In genomic region chr12:85758741-85759140, GRCm38 (mm10) we compare ENCODE assay signal across 19 mouse cellular contexts. TPM values are rescaled to one million over a fixed set of nuclear protein-coding genes. Genes with fewer than 3 reads are reported as not detected.
A peak's percentile ranks its signal among the peaks of the same experiment; 100 is the strongest.
DNase-seq lines count a peak whose midpoint lies in the region; ATAC-seq and TF ChIP-seq lines count a peak whose summit lies in the region.
"Had no signal": no experiment of that assay in that cellular context is flagged by ENCODE, and none has a peak within 500 bp of the region (broad histone marks: within the 10 kb centered on the region; RNA-seq: fewer than 3 reads in every experiment).

No protein-coding gene starts in this region.

- H3K27me3 ChIP-seq in kidney, adult 2 months (replicated peaks; ENCODE audit: control insufficient read depth, insufficient read depth, low read length) = no peaks in the 10 kb centered on the region
- no peaks in the 10 kb centered on the region for H3K27me3 ChIP-seq in kidney, embryonic 14.5 days (ENCODE audit: control insufficient read depth, insufficient read depth, low read length)
- H3K27me3 ChIP-seq: embryonic facial prominence, embryonic 12.5 days; midbrain, embryonic 12.5 days; neural tube, embryonic 13.5 days had no signal

- H3K9ac ChIP-seq in kidney, embryonic 14.5 days (ENCODE audit: low read depth, low read length) = no peak overlapping the region
- H3K9ac ChIP-seq: embryonic facial prominence, embryonic 12.5 days; liver, embryonic 14.5 days; midbrain, embryonic 12.5 days; neural tube, embryonic 13.5 days had no signal

- H3K36me3 ChIP-seq in kidney, adult 2 months (ENCODE audit: control insufficient read depth, insufficient read depth, low read length) = no peaks in the 10 kb centered on the region
- H3K36me3 ChIP-seq in kidney, embryonic 14.5 days (ENCODE audit: control insufficient read depth, insufficient read depth, low read length) = no peaks in the 10 kb centered on the region
- H3K36me3 ChIP-seq: embryonic facial prominence, embryonic 12.5 days; hindbrain, embryonic 10.5 days; midbrain, embryonic 12.5 days; neural tube, embryonic 13.5 days had no signal

- H3K4me1 ChIP-seq in kidney, adult 2 months (ENCODE audit: control insufficient read depth, insufficient read depth, low read length) = peaks cover 15% of the 10 kb centered on the region; the same call in 1 of the 2 replicates
- H3K4me1 ChIP-seq in kidney, embryonic 14.5 days (ENCODE audit: control insufficient read depth, insufficient read depth, low read length) = no peaks in the 10 kb centered on the region
- H3K4me1 ChIP-seq: embryonic facial prominence, embryonic 12.5 days; hindbrain, embryonic 10.5 days; midbrain, embryonic 12.5 days; neural tube, embryonic 13.5 days had no signal

- TF ChIP-seq POLR2A in kidney, adult 2 months (IDR thresholded peaks at IDR 0.05; ENCODE audit: low read depth, low read length) = no peak

- intact Hi-C loops in gastrocnemius, postnatal 36 days (cut with DNase I) = no loop called here

- no peak for TF ChIP-seq CTCF in kidney, adult 2 months (conservative IDR thresholded peaks at IDR 0.05; ENCODE audit: insufficient read depth, insufficient read length, low read depth, low read length)

- no peak overlapping the region for H3K4me3 ChIP-seq in kidney, adult 2 months (ENCODE audit: insufficient read depth, low read depth, low read length)
- H3K4me3 ChIP-seq in kidney, embryonic 14.5 days (ENCODE audit: low read length) = no peak overlapping the region
- H3K4me3 ChIP-seq: embryonic facial prominence, embryonic 12.5 days; heart, adult 2 months; hindbrain, embryonic 10.5 days; left cerebral cortex, adult 2 months; midbrain, embryonic 12.5 days; neural tube, embryonic 13.5 days had no signal

- H3K9me3 ChIP-seq in kidney, embryonic 14.5 days (ENCODE audit: control insufficient read depth, low read length) = no peaks in the 10 kb centered on the region
- H3K9me3 ChIP-seq: embryonic facial prominence, embryonic 12.5 days; hindbrain, embryonic 10.5 days; midbrain, embryonic 12.5 days; neural tube, embryonic 13.5 days had no signal

- no peak overlapping the region for H3K4me2 ChIP-seq in kidney, embryonic 14.5 days (replicated peaks; ENCODE audit: low read depth, low read length)
- H3K4me2 ChIP-seq: embryonic facial prominence, embryonic 12.5 days; midbrain, embryonic 12.5 days; neural tube, embryonic 13.5 days had no signal

- DNase-seq in kidney, adult 2 months = peak; percentile 88
- peak; percentile 47 for DNase-seq in adrenal gland, postnatal 14 days
- DNase-seq in kidney, adult 8-10 months = peak; percentile 74 to 82
- peak; percentile 58 for DNase-seq in lung, postnatal 36 days
- DNase-seq in gastrocnemius, postnatal 36 days = no peak
- no peak for DNase-seq in gastrocnemius, postnatal 25 days
- DNase-seq: cerebellum, adult 2 months; heart, adult 2 months; right cerebral cortex, postnatal 25 days; thymus, postnatal 36 days had no signal

- H3K27ac ChIP-seq in kidney, adult 2 months (ENCODE audit: insufficient read depth, low read depth, low read length) = no peak overlapping the region
- no peak overlapping the region for H3K27ac ChIP-seq in kidney, embryonic 14.5 days (ENCODE audit: low read depth, low read length)
- H3K27ac ChIP-seq: embryonic facial prominence, embryonic 12.5 days; heart, adult 2 months; hindbrain, embryonic 10.5 days; left cerebral cortex, adult 2 months; liver, embryonic 14.5 days; macrophage; midbrain, embryonic 12.5 days; neural tube, embryonic 13.5 days had no signal

- 38% methylated on average over 8 of the region's 8 CpGs for WGBS in kidney, adult 2 months
- WGBS in kidney, embryonic 14.5 days = 66% methylated on average over 8 of the region's 8 CpGs

- ATAC-seq in kidney, embryonic 14.5 days (ENCODE audit: low FRiP score, low TSS enrichment) = no peak
- ATAC-seq: forebrain, embryonic 16.5 days had no signal

RNA-seq across cellular contexts. Expression of gene Flvcr2, which starts 12.4 kb away (rescaled TPM):
- 23.1 and 35.1 TPM in 2 replicates for polyA plus RNA-seq in kidney, adult 2 months (2012; rRNA removed)
- 0.94 and 2.2 TPM in 2 replicates for polyA plus RNA-seq in kidney, embryonic 14.5 days (2014; fragmentation: Nextera tagmentation; extraction: Ambion mirVana)
- total RNA-seq in adrenal gland, postnatal 14 days (2021) = 4.3 and 5.7 TPM in 2 replicates
- total RNA-seq in gastrocnemius, postnatal 36 days (2021) = under 1 TPM; 0.33 to 0.69 TPM
- under 1 TPM; 0.74 to 0.86 TPM for total RNA-seq in gastrocnemius, postnatal 25 days (2021)

Comparison
In these comparisons a context has a peak if more than half of its experiments do, and no peak if none do; other contexts are left out.
1. DNase-seq: peak in kidney, adult 2 months (single experiment), adrenal gland, postnatal 14 days (single experiment), kidney, adult 8-10 months (2 of 2) and lung, postnatal 36 days (single experiment); none in gastrocnemius, postnatal 36 days (0 of 2) and gastrocnemius, postnatal 25 days (single experiment).